Mouse (Mus musculus) CH12F3 (cell line): Measurements from ENCODE around the gene Galnt12.

Experiments used
- in situ Hi-C: fragments of 300-500 bp; cut with MboI; formaldehyde crosslinking; loops from 2 replicates; pipeline ENCODE4 v1.14.3; 2020; ENCODE audit warnings: low sequenced_read_pairs

Galnt12 gene

DNA sequence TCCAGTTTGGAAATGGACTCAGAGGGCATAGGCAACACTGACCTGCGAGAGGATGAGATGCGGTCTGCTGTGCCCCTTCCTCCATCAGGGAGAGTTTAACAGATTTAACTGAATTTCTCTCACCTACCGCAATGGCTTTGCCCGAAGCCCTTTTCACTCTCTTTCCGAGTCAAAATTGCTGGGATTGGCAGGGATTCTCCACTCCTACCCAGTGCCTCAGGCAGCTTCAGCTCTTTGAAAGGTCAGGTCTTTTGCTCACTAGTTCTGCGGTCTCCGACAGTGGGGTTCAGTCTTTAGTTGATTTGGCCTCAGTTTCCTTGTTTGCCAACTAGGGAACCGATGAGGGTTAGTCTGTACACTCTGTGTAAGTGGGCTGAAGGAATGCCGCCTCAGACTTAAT, 1.5 kb downstream of the Galnt12 start:
- in situ Hi-C loops: no loop called here

DNA sequence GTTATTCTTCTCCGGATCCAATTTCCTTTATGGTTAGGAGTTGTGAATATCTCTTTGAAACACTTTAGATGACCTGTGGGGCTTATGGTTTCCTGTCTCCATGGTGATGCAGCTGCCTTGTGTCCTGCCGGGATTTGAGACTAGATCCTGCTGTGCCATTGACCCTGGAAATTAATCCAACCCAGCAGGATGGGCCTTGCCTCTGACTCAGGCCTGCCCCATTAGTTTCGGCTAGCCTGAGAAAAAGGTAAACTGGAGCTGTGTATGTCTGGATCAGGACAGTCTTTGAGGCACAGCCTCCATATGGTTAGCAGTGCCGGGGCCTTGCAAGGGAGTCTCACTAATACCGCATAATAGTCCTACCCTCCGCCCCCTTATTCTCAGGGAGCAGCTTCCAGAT, 1.9 kb downstream of the Galnt12 start:
- in situ Hi-C loops: no loop called here

DNA sequence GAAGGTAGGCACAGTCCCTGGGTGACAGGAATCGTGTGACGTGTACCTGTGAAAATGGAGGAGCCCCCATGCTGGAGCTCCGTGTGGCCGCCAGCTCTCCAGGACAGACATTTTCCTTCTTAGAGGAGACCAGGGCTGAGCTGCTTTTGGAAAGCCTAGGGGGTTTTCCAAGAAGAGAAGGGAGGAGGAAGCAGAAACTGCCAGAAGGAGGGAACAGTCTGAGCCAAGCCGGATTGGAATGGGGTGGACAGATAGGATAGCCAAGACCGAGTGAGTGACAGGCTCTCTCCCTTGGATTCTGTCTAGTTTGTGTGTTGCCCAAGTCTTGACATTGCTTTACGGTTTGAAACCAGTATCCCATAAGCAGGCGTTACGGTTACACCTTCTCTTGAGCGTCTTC, 11.9 kb downstream of the Galnt12 start:
- in situ Hi-C loops: no loop called here

DNA sequence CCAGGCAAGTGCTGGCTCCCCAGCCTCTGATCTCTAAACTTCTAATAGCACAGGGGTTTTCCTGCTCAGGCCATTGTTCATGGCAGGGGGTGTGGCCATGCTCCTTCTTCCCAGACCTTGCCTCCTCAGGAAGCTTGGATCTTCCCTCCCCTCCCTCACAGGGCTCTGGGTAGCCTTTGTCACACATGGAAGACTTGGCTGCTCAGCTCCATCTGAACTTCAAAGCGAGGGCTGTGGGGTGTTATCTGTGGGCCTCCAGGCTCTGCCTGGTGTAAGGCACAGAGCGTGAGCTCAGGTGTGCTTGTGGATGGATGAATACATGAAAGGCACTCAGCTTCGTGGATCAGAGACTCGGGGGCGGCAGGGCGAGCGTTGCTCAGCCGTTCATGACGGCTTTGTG, 20.2 kb downstream of the Galnt12 start:
- in situ Hi-C loops: no loop called here

DNA sequence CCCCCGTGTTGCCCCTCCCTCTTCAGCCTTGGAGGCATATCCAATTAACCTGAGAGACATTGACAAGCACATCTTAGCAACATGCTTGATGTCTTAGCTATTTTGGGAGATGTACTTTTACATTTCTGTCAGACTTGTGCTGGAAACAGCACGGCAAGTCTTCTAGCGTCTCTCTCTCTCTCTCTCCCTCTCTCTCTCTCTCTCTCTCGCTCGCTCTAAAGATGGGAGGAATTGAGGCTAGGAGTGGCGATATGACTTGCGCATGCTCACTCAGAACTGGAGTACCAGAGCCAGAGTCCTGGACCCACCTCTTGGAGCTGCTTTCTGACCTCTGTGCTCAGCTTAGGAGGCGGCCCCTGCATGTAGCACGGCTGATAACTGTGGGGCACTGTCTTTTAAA, 20.9 kb downstream of the Galnt12 start:
- in situ Hi-C loops: no loop called here

DNA sequence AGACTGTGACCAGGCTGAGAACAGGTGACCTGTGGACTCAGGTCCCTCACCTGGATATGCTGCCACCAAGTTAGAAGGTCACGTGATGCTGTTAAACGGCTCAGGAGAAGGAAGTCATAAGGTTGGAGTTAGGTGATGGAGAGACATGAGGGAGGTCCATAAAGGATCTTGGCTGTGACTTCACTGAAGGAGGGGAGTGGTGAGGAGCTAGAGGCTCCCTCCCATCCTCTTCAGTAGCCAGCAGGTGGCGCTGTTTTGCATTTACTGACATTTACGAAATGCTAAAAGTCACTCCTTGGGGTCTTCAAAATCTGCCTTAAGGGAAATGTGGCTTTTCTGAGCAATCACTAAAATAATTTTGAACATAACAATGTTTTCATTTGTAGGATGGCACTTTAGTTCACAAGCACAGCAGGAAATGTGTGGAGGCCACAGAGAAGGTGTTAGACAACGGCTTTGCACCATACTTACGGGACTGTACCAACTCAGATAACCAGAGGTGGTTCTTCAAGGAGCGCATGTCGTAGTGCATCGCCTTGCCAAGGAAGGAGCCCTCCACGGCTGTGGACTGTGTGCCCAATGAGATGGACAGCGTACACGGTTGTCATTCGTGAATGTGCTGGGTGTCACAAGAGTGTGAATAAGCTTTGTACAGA, 30.5 kb downstream of the Galnt12 start:
- in situ Hi-C loops: loop anchor here (10.0 kb wide), 1 partner anchor 273 kb away; no protein-coding TSS in a partner anchor

DNA sequence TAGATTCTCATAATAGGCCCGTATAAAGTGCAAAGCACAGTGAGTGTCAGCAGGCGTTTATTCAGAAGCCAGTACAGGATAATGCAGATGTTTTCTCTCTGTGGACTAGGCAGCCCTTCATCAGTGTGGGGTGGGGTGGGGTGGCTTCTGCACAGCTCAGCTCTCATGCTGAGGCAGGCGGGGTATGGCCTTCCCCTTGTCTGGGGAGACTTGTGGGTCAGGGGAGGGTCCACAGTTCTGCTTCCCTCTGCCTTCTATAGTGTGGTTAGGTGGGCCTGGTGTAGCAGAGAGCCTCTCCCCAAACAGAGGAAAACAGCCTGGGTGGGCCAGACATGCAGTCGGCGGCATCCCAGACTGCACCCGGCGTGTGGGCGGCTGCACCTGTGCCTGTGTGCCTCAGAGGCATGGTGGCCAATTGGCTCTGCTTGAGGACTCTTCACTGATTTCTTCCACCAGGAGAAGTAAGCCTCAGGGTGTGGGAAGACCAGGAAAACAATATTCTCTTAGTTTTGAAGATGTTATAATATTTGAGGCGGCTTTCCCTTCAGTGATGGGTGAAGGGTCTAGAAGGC, 32.5 kb downstream of the Galnt12 start:
- in situ Hi-C loops: loop anchor here (10.0 kb wide), 1 partner anchor 271 kb away; no protein-coding TSS in a partner anchor

DNA sequence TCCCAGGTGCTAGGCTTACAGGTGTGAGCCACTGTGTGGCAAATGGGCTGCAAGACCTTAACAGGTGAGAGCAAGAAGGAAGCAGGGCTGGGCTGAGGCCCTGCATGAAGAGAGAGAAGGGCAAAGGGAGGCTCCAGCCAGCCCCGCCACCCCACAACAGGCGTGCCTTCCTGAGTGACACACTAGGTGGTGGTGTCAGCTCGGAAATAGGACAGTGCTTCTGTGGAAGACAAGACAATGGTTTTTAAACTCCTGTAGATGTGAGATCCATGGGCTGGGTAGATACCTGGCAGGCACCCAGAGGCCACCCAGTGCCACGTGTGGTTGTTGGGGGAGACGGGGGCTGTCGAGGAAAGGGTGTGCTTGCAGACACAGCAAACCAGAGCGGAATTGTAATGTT, 36.8 kb downstream of the Galnt12 start:
- in situ Hi-C loops: loop anchor here (10.0 kb wide), 1 partner anchor 266 kb away; no protein-coding TSS in a partner anchor

DNA sequence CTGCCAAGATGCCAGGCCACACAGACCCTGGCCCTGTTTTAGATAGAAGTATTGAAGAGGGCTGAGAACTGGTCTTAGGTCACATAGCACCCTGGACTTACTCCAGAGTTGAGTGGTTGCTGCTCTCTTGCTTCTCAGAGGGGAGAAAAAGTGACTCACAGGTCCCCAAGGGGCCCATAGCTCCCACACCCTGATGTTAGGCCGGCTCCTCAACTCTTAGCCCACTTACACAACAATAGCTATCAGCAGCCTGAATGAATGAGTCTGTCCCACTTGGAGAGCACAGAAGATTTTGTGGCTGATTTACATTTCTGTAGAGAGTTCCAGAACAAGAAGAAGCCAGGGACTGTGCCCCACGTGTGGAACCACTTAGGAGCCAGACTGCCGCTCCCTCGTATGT, 37.9 kb downstream of the Galnt12 start:
- in situ Hi-C loops: loop anchor here (10.0 kb wide), 1 partner anchor 265 kb away; no protein-coding TSS in a partner anchor

DNA sequence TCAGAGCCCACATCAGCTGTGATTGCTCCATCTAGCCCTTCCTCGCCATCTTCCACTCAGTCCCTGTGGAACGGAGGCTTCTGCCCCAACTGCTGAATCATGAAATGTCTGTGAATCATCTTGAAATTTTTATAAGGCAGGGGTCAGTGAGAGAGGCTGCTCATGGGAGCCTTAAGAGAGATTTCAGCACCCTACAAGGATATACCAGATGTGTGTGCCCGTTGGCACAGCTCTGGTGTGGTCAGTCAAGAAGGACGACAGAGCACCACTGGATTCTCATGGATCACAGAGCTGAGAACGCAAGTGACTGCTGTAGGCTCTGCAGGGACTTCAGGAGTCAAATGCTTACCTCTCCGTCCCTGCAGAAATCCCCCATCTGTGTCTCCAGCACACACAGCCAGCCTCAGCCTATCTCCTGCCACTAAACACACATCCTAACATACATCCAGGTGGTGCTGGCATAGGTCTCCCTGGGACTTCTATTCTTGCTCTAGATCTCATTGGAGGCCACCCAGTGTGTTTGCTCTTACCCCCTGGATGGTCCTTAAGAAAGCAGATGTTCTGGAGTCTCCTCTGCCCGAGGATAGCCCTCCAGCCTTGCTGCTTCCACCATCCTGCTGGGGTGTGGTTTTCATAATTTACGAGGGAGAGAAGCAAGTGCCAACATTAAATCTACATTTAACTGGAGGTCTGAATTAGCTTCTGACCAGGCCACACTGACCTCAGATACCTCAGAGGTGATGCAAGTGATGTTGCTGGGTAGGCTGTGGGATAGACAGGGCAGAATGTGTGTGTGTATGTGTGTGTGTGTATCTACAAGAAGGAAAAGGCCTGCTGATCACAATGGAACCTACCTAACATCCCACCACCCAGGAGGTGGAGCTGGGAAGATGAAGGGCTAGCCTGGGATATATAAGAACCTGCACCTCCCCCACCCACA, 38.7 kb downstream of the Galnt12 start:
- in situ Hi-C loops: no loop called here

DNA sequence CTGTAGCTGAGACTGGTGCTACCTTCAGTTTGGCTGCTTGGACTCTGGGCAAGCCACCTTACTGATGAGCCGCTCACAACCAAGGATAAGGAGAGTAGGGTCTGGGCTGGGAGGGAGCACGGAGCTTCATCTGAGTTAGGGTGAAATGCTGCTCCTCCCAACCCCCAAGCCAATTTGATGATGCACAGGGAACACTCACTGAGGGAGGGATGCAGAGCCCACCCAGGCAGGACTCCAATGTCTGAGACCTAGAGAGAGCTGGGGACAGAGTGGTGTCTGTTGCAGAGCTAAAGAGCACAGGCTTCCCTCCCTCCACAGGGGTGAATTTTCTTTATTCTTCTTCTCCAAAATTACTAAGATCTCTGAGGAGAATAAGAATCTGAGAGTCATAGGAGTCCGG, 40.2 kb downstream of the Galnt12 start:
- in situ Hi-C loops: no loop called here

DNA sequence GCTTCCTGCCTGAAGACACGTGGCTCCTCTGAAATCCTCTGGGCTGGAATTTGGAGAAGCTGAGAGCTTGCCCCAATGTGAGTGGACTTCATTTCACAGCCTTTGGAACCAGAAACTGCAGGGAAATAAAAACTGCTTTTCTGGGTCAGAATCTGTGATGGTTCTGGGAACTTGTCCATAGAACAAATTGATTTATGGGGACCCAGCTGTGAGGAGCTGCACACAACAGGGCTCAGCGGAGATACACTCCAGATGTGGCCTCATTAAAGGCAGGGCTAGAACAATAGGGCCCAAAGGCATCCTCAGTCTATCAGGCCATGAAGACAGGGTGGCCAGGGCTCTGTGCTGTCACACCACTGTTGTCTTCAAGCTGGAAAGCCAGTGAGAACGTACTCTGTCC, 40.7 kb downstream of the Galnt12 start:
- in situ Hi-C loops: no loop called here

DNA sequence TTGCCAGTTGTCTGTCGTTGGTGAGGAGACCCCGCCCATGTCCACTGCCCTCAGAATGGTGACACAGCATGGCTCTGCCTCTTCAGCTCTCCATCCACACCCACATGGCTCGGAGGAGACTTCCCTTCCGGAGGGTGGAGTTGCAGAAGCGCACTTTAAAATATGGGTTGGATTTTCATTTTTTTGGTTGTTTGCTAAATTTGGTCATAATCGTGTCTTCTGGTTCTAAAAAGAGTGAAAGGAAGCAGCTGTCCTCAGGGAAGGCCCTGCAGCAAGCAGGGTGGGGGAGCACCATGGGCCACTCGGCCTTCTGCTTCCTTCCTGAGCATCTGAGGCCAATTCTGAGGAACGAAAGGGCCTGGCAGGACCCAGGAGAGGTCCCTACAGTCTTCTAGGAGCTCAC, 45.0 kb downstream of the Galnt12 start:
- in situ Hi-C loops: no loop called here

DNA sequence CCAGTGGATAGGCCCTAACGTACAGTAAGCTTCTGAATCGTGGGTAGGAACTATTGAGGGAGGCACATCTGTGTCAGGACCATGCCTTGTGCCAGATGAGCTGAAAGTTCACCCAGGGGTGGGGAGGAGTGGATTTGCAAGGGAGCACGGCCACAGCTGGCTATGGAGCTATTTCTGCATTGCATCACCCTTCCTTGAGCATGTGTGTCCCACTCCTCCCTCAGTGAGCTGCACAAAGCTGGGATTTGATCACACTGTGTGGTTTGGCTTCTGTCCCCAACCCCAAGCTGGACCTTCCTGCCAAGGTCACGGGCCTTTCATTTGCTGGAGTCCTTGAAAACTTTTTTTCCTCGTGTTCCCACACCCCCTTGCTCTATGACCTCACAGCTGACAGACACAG, 45.8 kb downstream of the Galnt12 start:
- in situ Hi-C loops: no loop called here

DNA sequence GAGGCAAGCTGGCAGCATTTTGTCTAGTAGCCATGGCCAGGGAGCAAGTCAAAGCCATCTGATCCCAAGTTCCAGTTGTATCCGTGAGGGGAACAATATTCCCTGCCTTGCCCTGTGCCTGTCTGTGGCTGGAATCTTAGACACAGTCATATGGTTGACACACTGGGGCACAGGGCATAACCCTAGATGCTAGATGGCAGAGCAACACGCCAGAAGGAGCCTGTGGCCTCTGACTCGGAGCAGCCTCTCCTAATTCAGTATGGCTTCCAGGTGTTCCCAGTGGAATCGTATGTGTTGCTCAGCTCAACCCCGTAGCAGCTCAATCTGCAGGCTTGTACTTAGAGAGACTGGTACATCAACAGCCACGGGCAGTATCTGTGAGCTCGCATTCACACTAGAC, 46.7 kb downstream of the Galnt12 start:
- in situ Hi-C loops: no loop called here

DNA sequence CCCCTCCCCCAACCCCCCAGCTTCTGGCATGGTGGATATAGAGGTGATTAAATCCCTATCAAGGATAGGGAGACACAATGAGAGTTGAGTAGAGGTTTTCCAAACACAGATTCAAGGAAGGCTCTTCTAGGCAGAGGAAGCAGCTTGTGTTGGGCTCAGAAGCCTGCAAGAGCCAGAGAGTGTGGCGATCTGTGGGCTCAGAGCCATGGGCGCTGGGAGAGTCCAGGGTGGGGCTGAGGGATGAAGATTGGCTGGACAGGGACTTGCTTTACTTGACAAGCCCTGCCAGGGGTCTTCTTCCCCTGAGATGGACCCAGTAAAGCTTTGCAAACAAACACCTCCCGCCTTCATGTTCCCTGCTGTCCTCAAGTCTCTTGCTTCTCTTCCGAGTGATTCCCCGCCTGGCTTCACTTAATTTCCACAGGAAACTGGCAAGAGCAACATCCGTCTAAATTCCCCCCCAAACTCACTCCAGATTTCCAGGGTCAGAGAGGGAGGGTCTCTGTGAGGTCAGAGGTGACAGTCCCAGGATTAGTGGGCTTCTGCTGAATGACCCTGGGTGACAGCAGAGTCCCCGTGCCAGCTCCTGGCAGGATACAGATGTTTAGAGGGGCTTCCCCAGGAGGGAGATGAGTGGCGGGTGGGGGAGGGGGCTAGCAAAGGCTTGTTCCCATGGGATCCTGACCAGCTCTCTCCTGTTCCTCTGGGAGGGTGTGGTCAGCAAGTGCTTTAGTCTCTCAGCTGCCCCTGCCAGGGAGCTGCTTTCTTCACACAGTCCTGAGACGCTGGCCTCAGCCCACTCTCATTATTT, 47.5 kb downstream of the Galnt12 start:
- in situ Hi-C loops: no loop called here

DNA sequence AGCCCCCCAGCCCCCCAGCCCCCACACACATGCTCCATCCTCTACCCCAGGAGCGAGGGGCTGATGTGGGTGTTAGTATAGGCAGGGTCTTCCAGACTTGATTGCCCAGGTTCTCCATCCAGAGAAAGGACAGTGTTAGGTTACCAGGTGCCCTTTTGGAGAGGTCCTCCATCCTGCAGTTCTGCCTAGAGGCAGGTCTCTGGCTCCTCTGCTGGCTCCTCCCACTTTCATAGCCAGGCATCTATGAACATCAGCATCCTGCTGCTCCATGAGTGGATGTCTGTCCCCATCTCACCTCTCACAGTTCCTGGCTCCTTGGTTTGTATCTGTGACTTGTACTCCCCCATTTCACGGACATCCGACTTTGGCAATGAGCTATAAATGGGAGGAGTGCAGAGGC, 48.6 kb downstream of the Galnt12 start:
- in situ Hi-C loops: no loop called here

DNA sequence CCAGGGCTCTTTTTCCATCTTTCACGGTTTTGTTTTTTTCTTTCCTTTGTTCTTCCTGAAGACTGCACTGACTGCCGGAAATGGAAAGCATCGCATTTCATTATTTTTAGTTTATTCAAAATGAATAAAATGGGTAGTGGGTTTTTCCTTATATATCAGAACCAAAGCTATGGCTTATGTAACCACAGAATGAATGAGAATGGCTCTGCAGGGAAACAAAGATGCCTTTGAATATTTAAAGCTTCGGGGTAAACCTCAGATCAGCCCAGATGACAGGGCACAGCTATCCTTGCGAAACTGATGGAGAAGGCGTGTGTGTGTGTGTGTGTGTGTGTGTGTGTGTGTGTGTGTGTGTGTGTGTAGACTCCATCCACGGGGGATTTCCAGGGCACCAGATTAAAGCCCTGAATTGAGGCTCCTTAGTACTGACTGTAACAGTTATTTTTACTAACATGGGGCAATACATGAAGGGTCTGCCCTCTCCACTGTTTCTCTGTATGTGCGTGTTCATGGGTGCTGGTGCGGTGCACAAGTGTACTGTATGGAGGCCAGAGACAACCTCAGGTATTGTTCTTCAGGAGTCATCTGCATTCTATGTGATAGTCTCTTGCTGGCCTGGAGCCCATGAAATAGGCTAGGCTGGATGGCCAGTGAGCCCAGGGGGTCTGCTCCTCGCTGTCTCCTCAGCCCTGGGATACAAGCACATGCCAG, 49.9 kb downstream of the Galnt12 start:
- in situ Hi-C loops: no loop called here

DNA sequence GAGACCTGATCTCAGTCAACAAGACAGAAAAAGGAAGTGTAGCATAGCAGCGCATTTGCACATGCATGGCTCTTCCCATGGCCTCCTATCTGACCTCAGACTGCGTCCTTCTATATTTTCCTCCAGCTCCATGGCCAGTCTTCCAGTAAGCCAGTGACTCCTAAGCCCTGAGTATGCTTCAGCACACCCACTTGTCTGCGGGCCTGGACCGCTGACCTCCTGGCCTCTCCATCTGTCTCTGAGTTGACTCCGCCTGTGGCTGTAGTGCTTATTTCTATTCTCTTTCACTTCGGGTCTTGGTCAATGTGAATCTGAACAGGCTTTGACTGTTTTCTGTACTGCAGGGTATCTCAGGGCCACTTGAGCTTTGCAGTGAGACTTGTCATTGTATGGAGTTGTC, 52.1 kb downstream of the Galnt12 start:
- in situ Hi-C loops: no loop called here

DNA sequence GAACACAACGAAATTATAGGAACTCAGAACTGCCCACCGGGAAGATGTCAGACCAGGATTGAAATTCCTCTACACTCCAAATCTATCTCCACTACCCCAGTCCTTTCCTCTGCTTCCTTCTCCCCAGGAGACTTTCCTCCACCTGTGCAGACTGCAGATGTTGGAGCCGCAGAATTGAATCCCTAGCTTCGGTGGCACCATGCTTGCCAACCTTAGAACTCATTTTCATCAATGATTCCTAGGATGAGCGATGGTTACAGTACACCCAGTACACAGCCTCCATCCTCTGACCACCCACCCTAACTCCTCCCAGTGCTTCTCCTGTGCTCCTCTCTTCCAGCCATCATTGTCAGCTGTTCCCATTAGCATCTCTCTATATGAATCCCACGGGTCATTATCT, 53.6 kb downstream of the Galnt12 start:
- in situ Hi-C loops: no loop called here
